ENCODE assay signal across 11 mouse cellular contexts in the genomic region with DNA sequence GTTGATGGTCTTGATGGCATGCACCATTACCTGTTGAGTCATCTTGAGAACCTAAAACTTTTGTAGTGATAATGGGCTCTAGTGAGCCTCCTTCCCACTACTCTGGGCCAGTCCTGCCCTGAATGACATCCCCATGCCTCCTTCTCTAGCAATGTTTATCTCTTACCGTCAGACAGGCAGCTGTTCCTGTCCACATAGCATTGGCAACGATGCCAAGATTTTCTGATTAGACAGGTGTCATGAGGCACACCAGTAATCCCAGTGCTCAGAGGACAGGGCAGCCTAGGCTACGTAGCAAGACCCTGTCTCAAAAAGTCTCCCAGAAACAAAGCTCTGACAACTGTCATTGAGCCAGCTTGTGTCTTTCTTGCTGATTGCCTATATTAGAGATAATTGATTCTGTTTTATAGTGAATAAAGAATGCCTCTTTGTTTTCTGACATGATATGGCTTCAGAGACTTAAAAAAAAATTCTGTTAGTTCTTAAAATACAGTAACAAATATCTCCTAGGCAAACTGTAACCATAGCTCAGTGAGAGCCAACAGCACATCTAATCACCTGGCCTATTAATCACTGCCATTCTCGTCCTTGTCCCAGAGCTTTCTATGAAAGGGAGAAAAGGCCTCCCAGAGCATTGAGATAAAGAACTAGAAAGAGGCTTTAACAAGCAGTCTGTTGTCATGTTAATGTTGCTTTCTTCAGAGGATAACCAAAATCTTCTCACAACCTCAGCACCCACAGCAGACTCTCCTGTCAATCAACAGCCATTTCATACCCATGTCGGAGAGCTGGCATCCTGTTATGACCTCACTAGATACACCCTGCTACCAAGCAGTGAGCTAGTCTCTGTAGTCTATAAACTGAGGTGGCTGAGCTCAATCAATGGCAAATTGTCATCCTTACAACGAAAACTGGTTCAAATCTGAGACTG.
DNase-seq lines count a peak whose midpoint lies in the region; ATAC-seq lines count a peak whose summit lies in the region.
"Had no signal": no experiment of that assay in that cellular context is flagged by ENCODE, and none has a peak within 500 bp of the region (broad histone marks: within the 10 kb centered on the region; RNA-seq: fewer than 3 reads in every experiment).

No protein-coding gene starts in this region.

- H3K4me3 ChIP-seq in midbrain, embryonic 11.5 days (ENCODE audit: low read depth, low read length), result no peak overlapping the region
- H3K4me3 ChIP-seq in midbrain, embryonic 10.5 days, result no peak overlapping the region
- no peak overlapping the region for H3K4me3 ChIP-seq in liver, embryonic 11.5 days (ENCODE audit: low read depth, low read length)
- no peak overlapping the region for H3K4me3 ChIP-seq in stomach, embryonic 16.5 days (replicated peaks; ENCODE audit: low read length)
- H3K4me3 ChIP-seq: heart, embryonic 13.5 days; lung, embryonic 15.5 days had no signal

- no peaks in the 10 kb centered on the region for H3K9me3 ChIP-seq in midbrain, embryonic 11.5 days (ENCODE audit: control insufficient read depth, low read length)
- H3K9me3 ChIP-seq in midbrain, embryonic 10.5 days (replicated peaks), result no peaks in the 10 kb centered on the region
- no peaks in the 10 kb centered on the region for H3K9me3 ChIP-seq in liver, embryonic 11.5 days (ENCODE audit: control insufficient read depth, low read length)
- no peaks in the 10 kb centered on the region for H3K9me3 ChIP-seq in stomach, embryonic 16.5 days (replicated peaks; ENCODE audit: control insufficient read depth, low read length)
- H3K9me3 ChIP-seq: heart, embryonic 13.5 days; lung, embryonic 15.5 days had no signal

- 60% methylated on average over 6 of the region's 6 CpGs for WGBS in midbrain, embryonic 11.5 days
- WGBS in midbrain, embryonic 10.5 days, result 68% methylated on average over 6 of the region's 6 CpGs
- WGBS in liver, embryonic 11.5 days, result 24% methylated on average over 6 of the region's 6 CpGs
- 44% methylated on average over 6 of the region's 6 CpGs for WGBS in stomach, embryonic 16.5 days

- peak; percentile 77 for DNase-seq in midbrain, embryonic 11.5 days (ENCODE audit: low spot score, missing footprints)
- no peak for DNase-seq in midbrain, embryonic 10.5 days (ENCODE audit: low spot score)
- DNase-seq in liver, embryonic 11.5 days (ENCODE audit: low spot score), result no peak
- no peak for DNase-seq in adipocyte (ENCODE audit: low spot score)
- DNase-seq in frontal cortex, postnatal 14 days (ENCODE audit: low spot score in 2 of 2), result no peak
- DNase-seq in lung, adult 18-20 months, result no peak
- DNase-seq: kidney, postnatal 36 days had no signal

- no peaks in the 10 kb centered on the region for H3K36me3 ChIP-seq in midbrain, embryonic 11.5 days (ENCODE audit: control insufficient read depth, insufficient read depth, low read length)
- H3K36me3 ChIP-seq in midbrain, embryonic 10.5 days, result no peaks in the 10 kb centered on the region
- no peaks in the 10 kb centered on the region for H3K36me3 ChIP-seq in liver, embryonic 11.5 days (ENCODE audit: control insufficient read depth, insufficient read depth, low read length)
- H3K36me3 ChIP-seq in stomach, embryonic 16.5 days (ENCODE audit: control insufficient read depth, insufficient read depth, low read length), result no peaks in the 10 kb centered on the region
- H3K36me3 ChIP-seq: heart, embryonic 13.5 days; lung, embryonic 15.5 days had no signal

- peak; percentile 74; the same call in 1 of the 2 replicates for ATAC-seq in midbrain, embryonic 11.5 days (ENCODE audit: low FRiP score)
- ATAC-seq in common myeloid progenitor, adult 5-6 weeks (replicated peaks; ENCODE audit: low read depth, poor library complexity, severe bottlenecking), result peak; percentile 62
- peak; percentile 70 for ATAC-seq in liver, embryonic 11.5 days (replicated peaks; ENCODE audit: low FRiP score)
- ATAC-seq in stomach, embryonic 16.5 days (ENCODE audit: insufficient read depth, low FRiP score), result no peak

- H3K27me3 ChIP-seq in midbrain, embryonic 11.5 days (ENCODE audit: control insufficient read depth, insufficient read depth, low read length), result no peaks in the 10 kb centered on the region
- no peaks in the 10 kb centered on the region for H3K27me3 ChIP-seq in midbrain, embryonic 10.5 days (ENCODE audit: low read depth, poor library complexity, severe bottlenecking)
- no peaks in the 10 kb centered on the region for H3K27me3 ChIP-seq in liver, embryonic 11.5 days (replicated peaks; ENCODE audit: control insufficient read depth, insufficient read depth, low read length)
- H3K27me3 ChIP-seq in stomach, embryonic 16.5 days (ENCODE audit: control insufficient read depth, insufficient read depth, low read length), result no peaks in the 10 kb centered on the region
- H3K27me3 ChIP-seq: heart, embryonic 13.5 days; lung, embryonic 15.5 days had no signal

- H3K4me2 ChIP-seq in midbrain, embryonic 11.5 days, result no peak overlapping the region
- peak overlapping the region; percentile 4; the same call in 1 of the 2 replicates for H3K4me2 ChIP-seq in liver, embryonic 11.5 days
- no peak overlapping the region for H3K4me2 ChIP-seq in stomach, embryonic 16.5 days (ENCODE audit: low read depth, low read length)
- H3K4me2 ChIP-seq: heart, embryonic 13.5 days; lung, embryonic 15.5 days had no signal

- H3K9ac ChIP-seq in midbrain, embryonic 11.5 days (ENCODE audit: low read length), result no peak overlapping the region
- no peak overlapping the region for H3K9ac ChIP-seq in liver, embryonic 11.5 days (ENCODE audit: low read depth, low read length)
- H3K9ac ChIP-seq in stomach, embryonic 16.5 days (ENCODE audit: low read length), result no peak overlapping the region
- H3K9ac ChIP-seq: heart, embryonic 13.5 days; lung, embryonic 15.5 days had no signal

- no peaks in the 10 kb centered on the region for H3K4me1 ChIP-seq in midbrain, embryonic 11.5 days (ENCODE audit: control insufficient read depth, insufficient read depth, low read length)
- peaks cover 11% of the 10 kb centered on the region for H3K4me1 ChIP-seq in midbrain, embryonic 10.5 days
- H3K4me1 ChIP-seq in liver, embryonic 11.5 days (replicated peaks; ENCODE audit: control insufficient read depth, insufficient read depth, low read length), result peaks cover 36% of the 10 kb centered on the region
- H3K4me1 ChIP-seq in stomach, embryonic 16.5 days (ENCODE audit: control insufficient read depth, insufficient read depth, low read length), result no peaks in the 10 kb centered on the region; the same call in 1 of the 2 replicates
- H3K4me1 ChIP-seq: lung, embryonic 15.5 days had no signal

- no peak overlapping the region for H3K27ac ChIP-seq in midbrain, embryonic 11.5 days (ENCODE audit: low read depth, low read length)
- no peak overlapping the region; the same call in 1 of the 2 replicates for H3K27ac ChIP-seq in midbrain, embryonic 10.5 days (replicated peaks)
- no peak overlapping the region; the same call in 1 of the 2 replicates for H3K27ac ChIP-seq in liver, embryonic 11.5 days (ENCODE audit: low read depth, low read length)
- peak overlapping the region; percentile 10; the same call in 1 of the 2 replicates for H3K27ac ChIP-seq in stomach, embryonic 16.5 days (ENCODE audit: low read length)
- H3K27ac ChIP-seq: heart, embryonic 13.5 days; lung, embryonic 15.5 days had no signal
